Mouse (Mus musculus) neural tube, embryonic 14.5 days (tissue): ENCODE measurements at regions not wholly inside any gene's neighbourhood (a gene's known extent, or its start where the extent isn't known, plus 50 kb on each side); places are given as distances from the start of the nearest gene placed in this dataset.

ENCODE experiments used
- ATAC-seq: fragments of 200-750 bp; cut with Nextera tagmentation; 2 replicates; pipeline ENCODE4 v1.8.0; 2017; ENCODE audit warnings: low read depth, mild to moderate bottlenecking, moderate TSS enrichment, moderate library complexity
- H3K27ac ChIP-seq: fragments of 300-500 bp; sonication (generic); 2 replicates; pipeline ENCODE4 v1.5.1; 2014; ENCODE audit warnings: low read depth, mild to moderate bottlenecking, control low read depth, low read length, moderate library complexity, mixed read lengths
- H3K27me3 ChIP-seq: fragments of 300-500 bp; sonication (generic); 2 replicates; pipeline ENCODE4 v1.6.1; 2014; ENCODE audit warnings: low read length; ENCODE audit not compliant: control insufficient read depth, insufficient read depth
- H3K36me3 ChIP-seq: fragments of 300-500 bp; sonication (generic); 2 replicates; pipeline ENCODE4 v1.6.1; 2014; ENCODE audit warnings: low read length, mixed read lengths; ENCODE audit not compliant: control insufficient read depth, insufficient read depth
- H3K4me1 ChIP-seq: fragments of 300-500 bp; sonication (generic); 2 replicates; pipeline ENCODE4 v1.6.1; 2014; ENCODE audit warnings: low read length; ENCODE audit not compliant: control insufficient read depth, insufficient read depth
- H3K4me2 ChIP-seq: fragments of 300-500 bp; sonication (generic); 2 replicates; pipeline ENCODE4 v1.6.1; 2014; ENCODE audit warnings: mild to moderate bottlenecking, low read depth, low read length, control low read depth
- H3K4me3 ChIP-seq: fragments of 300-500 bp; sonication (generic); 2 replicates; pipeline ENCODE4 v1.5.1; 2014; ENCODE audit warnings: low read depth, low read length, control low read depth, mixed read lengths
- H3K9ac ChIP-seq: fragments of 300-500 bp; sonication (generic); replicated peaks from 2 replicates; pipeline ENCODE4 v1.6.1; 2014; ENCODE audit warnings: low read depth, mild to moderate bottlenecking, control low read depth, low read length, mixed read lengths
- H3K9me3 ChIP-seq: fragments of 300-500 bp; sonication (generic); 2 replicates; pipeline ENCODE4 v1.6.1; 2016; ENCODE audit warnings: low read length; ENCODE audit not compliant: control insufficient read depth
- WGBS: fragments of 180-500 bp; shearing (Covaris S2); extraction: QIAGEN DNeasy Blood & Tissue Kit; methylation state at CpG from one replicate; pipeline ENCODE4 v1.1.7; 2014; 5-methylcytosine and 5-hydroxymethylcytosine counted together

DNA sequence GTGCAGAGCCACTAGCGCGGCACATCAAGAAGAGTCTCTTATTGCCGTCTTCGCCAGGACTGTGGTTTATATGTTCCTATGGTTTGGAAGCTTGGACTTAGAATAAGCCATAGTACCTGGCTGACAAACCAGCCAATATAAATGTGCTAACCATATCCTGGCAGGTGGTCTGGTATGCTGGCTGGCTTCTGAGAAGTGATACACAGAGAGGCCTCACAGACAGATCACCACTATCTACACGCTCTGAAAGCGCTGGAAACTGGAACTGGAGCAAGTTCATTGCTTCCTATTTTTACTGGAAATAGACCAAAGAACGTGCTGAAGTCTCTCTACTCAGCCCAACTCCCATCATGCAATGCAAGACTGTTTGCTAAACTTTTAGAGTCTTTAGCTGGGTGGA, 124.7 kb downstream of the Qpct start:
- no peak overlapping the region for H3K4me2 ChIP-seq
- no peak for ATAC-seq
- no peaks in the 10 kb centered on the region for H3K36me3 ChIP-seq
- WGBS = 90% methylated on average over 7 of the region's 7 CpGs
- no peak overlapping the region for H3K27ac ChIP-seq
- H3K27me3 ChIP-seq = no peaks in the 10 kb centered on the region
- H3K9me3 ChIP-seq = no peaks in the 10 kb centered on the region
- H3K4me3 ChIP-seq = no peak overlapping the region
- no peaks in the 10 kb centered on the region for H3K4me1 ChIP-seq
- no peak overlapping the region for H3K9ac ChIP-seq

DNA sequence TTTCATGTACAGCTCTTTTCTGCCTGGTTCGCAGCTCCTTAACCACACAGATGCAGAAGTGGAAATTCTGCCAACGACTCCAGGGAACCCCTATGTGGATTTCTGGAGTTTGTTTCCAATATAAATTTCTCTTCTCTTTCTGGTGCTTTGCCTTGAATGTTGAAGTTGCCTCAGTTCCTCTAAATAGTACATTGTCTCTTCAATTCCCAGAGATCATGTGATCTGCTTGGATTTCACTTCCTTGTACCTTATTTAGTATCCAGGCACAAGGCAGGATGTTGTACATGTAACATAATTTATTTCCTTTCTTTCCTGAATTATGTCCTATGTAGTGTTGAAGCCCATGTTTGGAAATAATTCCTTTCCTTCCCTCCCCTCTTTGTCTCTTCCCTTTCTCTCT, 123.7 kb downstream of the Qpct start:
- 83% methylated on average over 2 of the region's 2 CpGs for WGBS
- no peak for ATAC-seq
- Histone ChIP-seq H3K27me3 (no peaks in the 10 kb centered on the region), H3K4me1 (no peaks in the 10 kb centered on the region), H3K9ac (no peak overlapping the region), H3K27ac (no peak overlapping the region), H3K36me3 (no peaks in the 10 kb centered on the region), H3K9me3 (no peaks in the 10 kb centered on the region), H3K4me2 (no peak overlapping the region), H3K4me3 (no peak overlapping the region)

DNA sequence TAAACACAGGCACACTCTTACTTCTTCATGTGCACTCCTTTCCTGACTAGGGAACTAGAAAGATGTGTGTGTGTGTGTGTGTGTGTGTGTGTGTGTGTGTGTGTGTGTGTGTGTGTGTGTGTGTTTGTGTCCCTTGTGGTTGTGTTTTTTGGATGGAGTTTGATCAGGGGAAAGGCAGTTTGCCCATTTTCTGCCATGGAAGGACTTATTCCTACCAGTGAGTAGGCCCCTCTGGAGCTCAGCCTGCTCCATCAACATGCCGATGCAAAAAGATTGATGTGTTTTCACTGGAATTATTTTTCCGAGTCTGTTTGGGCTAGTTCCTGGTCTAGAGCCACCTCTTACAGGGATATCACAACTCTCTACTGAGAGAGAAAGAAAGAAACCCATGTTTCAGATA, 120.6 kb downstream of the Qpct start:
- WGBS = 59% methylated on average over 2 of the region's 2 CpGs
- H3K36me3 ChIP-seq = no peaks in the 10 kb centered on the region
- no peak overlapping the region for H3K4me2 ChIP-seq
- no peak overlapping the region for H3K27ac ChIP-seq
- H3K4me3 ChIP-seq = no peak overlapping the region
- no peak for ATAC-seq
- H3K9me3 ChIP-seq = no peaks in the 10 kb centered on the region
- no peak overlapping the region for H3K9ac ChIP-seq
- H3K4me1 ChIP-seq = no peaks in the 10 kb centered on the region
- no peaks in the 10 kb centered on the region for H3K27me3 ChIP-seq

DNA sequence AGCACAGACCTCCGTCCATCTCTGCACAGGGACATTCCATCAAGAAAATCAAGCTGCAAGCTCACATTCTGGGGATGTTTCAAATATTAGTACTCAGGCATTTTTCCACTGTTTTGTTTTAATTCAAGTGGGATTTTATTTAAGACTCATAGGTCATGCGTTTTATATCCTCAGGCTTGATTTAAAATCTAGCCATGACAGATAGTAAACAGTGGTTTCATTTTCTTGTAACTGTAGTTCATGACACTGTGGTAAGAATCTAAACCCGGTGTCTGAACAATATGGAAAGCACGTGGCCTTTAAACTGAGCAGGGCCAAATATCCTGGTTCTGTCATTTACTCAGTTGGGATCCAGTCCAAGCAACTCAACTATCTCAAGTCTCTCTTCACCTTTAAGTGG, 119.0 kb downstream of the Qpct start:
- WGBS = 89% methylated on average over 4 of the region's 4 CpGs
- H3K36me3 ChIP-seq = no peaks in the 10 kb centered on the region
- H3K4me1 ChIP-seq = peaks cover 3% of the 10 kb centered on the region; the same call in 1 of the 2 replicates
- no peak overlapping the region for H3K4me3 ChIP-seq
- no peak overlapping the region for H3K4me2 ChIP-seq
- no peaks in the 10 kb centered on the region for H3K9me3 ChIP-seq
- ATAC-seq = no peak
- no peak overlapping the region for H3K9ac ChIP-seq
- H3K27me3 ChIP-seq = no peaks in the 10 kb centered on the region
- no peak overlapping the region for H3K27ac ChIP-seq

DNA sequence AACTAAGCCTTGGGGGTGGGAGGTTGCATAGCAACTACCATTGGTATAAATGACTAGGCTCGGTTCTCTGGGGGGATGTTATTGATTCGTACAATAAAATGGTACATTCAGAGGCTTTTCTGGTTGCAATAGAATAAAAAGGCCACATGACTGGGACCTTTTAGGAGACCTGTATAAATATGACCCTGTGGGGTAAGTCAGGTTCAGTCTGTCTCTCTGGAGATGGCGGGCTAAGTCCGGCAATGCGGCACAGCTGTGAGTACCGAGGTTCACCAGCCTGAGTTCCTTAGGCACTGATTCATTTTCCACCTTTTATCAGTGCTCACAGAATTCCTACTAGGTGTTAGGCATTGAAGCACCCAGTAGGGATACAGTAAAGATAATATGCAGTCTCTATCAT, 115.5 kb downstream of the Qpct start:
- ATAC-seq = no peak
- 53% methylated on average over 6 of the region's 6 CpGs for WGBS
- H3K9me3 ChIP-seq = no peaks in the 10 kb centered on the region
- H3K4me3 ChIP-seq = no peak overlapping the region
- H3K4me2 ChIP-seq = no peak overlapping the region
- H3K27me3 ChIP-seq = no peaks in the 10 kb centered on the region
- H3K36me3 ChIP-seq = no peaks in the 10 kb centered on the region
- H3K4me1 ChIP-seq = peaks cover 3% of the 10 kb centered on the region; the same call in 1 of the 2 replicates
- H3K27ac ChIP-seq = no peak overlapping the region
- H3K9ac ChIP-seq = no peak overlapping the region

DNA sequence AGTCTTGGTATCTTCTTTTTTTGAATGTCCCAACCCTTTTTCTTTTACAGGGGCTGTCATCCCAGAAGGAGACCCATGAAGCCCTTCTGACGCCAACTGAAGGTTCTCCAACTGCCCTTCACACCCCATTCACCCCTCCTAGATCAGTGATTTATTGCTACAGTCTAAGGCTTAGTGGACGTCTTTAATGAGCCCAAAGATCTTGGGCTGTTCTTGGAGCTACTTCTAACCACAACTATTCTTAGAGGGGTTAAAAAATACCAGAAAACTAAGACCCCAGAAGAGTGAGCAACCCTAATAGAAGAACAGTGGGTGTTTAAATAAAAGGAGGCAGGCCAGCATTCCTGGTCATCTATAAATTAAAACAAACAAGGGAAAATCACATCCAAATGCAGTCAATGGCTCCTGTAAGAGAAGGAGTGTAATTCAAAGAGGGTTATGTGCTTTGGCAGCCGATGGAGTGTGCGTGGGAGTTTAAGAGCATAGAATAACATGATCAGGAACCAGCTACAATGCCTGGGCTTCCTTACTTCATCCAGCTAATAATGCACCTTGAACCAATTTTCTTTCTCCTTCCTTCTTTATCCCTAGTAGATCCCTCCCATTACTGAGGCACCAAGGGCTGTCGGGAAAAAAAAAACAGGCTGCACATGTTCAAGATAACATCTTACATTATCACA, 113.3 kb downstream of the Qpct start:
- no peak overlapping the region for H3K4me3 ChIP-seq
- WGBS = 66% methylated on average over 5 of the region's 5 CpGs
- no peaks in the 10 kb centered on the region for H3K36me3 ChIP-seq
- no peaks in the 10 kb centered on the region for H3K9me3 ChIP-seq
- no peak for ATAC-seq
- H3K27me3 ChIP-seq = no peaks in the 10 kb centered on the region
- H3K27ac ChIP-seq = no peak overlapping the region
- no peak overlapping the region for H3K9ac ChIP-seq
- no peak overlapping the region for H3K4me2 ChIP-seq
- H3K4me1 ChIP-seq = peaks cover 3% of the 10 kb centered on the region; the same call in 1 of the 2 replicates

DNA sequence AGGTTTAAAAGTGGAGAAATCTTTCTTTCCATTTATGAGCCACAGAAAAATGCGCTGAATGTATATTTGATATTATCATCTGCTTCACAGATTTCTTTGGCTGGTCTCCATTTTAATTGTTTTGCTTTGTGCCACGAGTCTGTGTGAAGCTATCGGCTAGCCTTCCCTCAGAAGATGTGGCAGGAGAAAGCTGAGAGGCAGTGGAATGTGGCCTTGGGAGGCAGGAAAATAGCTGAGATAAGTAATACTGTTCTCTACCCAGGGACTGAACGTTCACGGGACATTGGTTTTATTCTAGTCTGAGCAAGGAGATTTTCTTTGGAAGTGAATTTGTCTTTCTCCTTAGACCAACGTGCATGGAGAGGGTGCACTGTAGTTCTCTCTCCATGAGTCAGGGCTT, 112.3 kb downstream of the Qpct start:
- Histone ChIP-seq H3K27ac (no peak overlapping the region), H3K4me1 (peaks cover 3% of the 10 kb centered on the region; the same call in 1 of the 2 replicates), H3K9me3 (no peaks in the 10 kb centered on the region), H3K4me3 (no peak overlapping the region), H3K4me2 (no peak overlapping the region), H3K36me3 (no peaks in the 10 kb centered on the region), H3K9ac (no peak overlapping the region), H3K27me3 (no peaks in the 10 kb centered on the region)
- ATAC-seq = no peak
- 76% methylated on average over 6 of the region's 6 CpGs for WGBS

DNA sequence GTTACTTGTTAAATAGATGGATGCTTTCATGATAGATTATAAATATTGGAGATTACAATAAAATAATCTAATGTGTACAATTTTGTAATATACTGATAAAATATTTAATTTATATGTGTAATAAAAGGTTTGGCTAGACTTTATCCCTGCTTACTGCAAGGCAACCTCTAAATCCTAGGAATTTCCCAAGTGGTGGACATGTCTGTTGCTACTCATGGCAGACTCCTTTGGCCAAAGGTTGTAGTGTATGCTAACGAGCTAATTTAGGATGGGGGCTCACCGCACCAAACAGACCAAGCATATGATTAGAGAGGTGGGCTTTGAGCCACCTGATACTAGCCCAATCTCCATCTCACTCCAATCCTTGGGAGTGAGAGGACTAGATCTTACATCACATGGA, 102.4 kb downstream of the Qpct start:
- H3K4me1 ChIP-seq = no peaks in the 10 kb centered on the region
- H3K4me3 ChIP-seq = no peak overlapping the region
- no peaks in the 10 kb centered on the region for H3K36me3 ChIP-seq
- H3K27me3 ChIP-seq = no peaks in the 10 kb centered on the region; the same call in 1 of the 2 replicates
- WGBS = 87% methylated on average over 2 of the region's 2 CpGs
- H3K9me3 ChIP-seq = no peaks in the 10 kb centered on the region
- H3K27ac ChIP-seq = no peak overlapping the region
- no peak for ATAC-seq
- H3K9ac ChIP-seq = no peak overlapping the region
- no peak overlapping the region for H3K4me2 ChIP-seq

DNA sequence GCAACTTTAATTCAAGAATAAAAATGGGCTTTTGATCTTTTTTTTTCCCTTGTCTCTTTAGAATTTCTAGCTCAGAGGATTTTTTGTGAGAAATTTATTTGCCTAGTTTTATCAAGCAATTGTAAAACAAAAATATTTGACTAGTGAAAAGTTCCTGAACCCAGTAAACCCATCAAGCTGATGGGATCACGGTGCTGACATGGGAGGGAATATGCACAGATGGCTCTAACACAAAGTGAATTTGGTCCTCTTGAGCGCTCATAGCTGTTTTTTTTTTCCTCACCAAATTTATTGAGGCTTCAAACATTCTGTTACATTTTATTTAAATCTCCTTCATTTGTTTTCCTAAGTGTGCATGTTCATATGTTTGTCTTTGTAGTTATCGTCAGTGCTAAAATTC, 101.1 kb downstream of the Qpct start:
- Histone ChIP-seq H3K27ac (no peak overlapping the region), H3K36me3 (no peaks in the 10 kb centered on the region), H3K4me2 (no peak overlapping the region), H3K4me3 (no peak overlapping the region), H3K27me3 (no peaks in the 10 kb centered on the region; the same call in 1 of the 2 replicates), H3K4me1 (no peaks in the 10 kb centered on the region), H3K9me3 (no peaks in the 10 kb centered on the region), H3K9ac (no peak overlapping the region)
- WGBS = 86% methylated on average over 3 of the region's 3 CpGs
- ATAC-seq = no peak
